Mouse (Mus musculus) G1E (cell line): ENCODE measurements around the gene Ccdc40. TPM values are rescaled to one million over a fixed set of nuclear protein-coding genes. Genes with fewer than 3 reads are reported as not detected.
A peak's percentile ranks its signal among the peaks of the same experiment; 100 is the strongest.
"Not testable (repeated sequence)": the region's sequence is repeated elsewhere in the genome, so short reads cannot be mapped to it uniquely, and the experiment has no call there.

Experiments
- ATAC-seq: 2 replicates; pipeline ENCODE4 v1.8.0; 2016; ENCODE audit warnings: mild to moderate bottlenecking; ENCODE audit not compliant: insufficient number of reproducible peaks, poor library complexity, low FRiP score, severe bottlenecking; ENCODE audit errors: extremely low read depth
- DNase-seq: peaks from one replicate; pipeline ENCODE4 v3.0.0; 2012; ENCODE audit warnings: low spot score
- H3K27me3 ChIP-seq: 2 replicates; pipeline ENCODE4 v1.6.1; 2012; ENCODE audit warnings: mild to moderate bottlenecking, low read length, inconsistent platforms; ENCODE audit not compliant: insufficient read depth
- H3K36me3 ChIP-seq: replicated peaks from 2 replicates; pipeline ENCODE3; 2012; ENCODE audit warnings: mild to moderate bottlenecking, inconsistent platforms
- H3K4me1 ChIP-seq: 2 replicates; pipeline ENCODE4 v1.6.1; 2012; ENCODE audit warnings: low read depth, low read length, inconsistent platforms, mixed read lengths; ENCODE audit not compliant: insufficient read depth
- H3K4me3 ChIP-seq: 2 replicates; pipeline ENCODE4 v1.5.1; 2012; ENCODE audit warnings: low read depth, mild to moderate bottlenecking, inconsistent platforms, low read length, moderate library complexity, mixed read lengths
- H3K9me3 ChIP-seq: replicated peaks from 2 replicates; pipeline ENCODE4 v1.6.1; 2012; ENCODE audit warnings: inconsistent platforms
- CTCF ChIP-seq: IDR thresholded peaks from 2 replicates; pipeline ENCODE4 v1.5.1; 2012; ENCODE audit warnings: low read depth, low read length, inconsistent platforms, mixed read lengths
- GATA1 ChIP-seq: IDR thresholded peaks from 2 replicates; pipeline ENCODE4 v1.6.1; 2012; ENCODE audit warnings: borderline replicate concordance, low read length, inconsistent platforms, mixed read lengths
- GATA2 ChIP-seq: IDR thresholded peaks from 2 replicates; pipeline ENCODE4 v1.6.1; 2012; ENCODE audit warnings: low read depth, low read length, inconsistent platforms, borderline replicate concordance
- POLR2AphosphoS5 ChIP-seq: IDR thresholded peaks from 2 replicates; pipeline ENCODE4 v1.6.1; 2012; ENCODE audit warnings: low read depth, low read length, inconsistent platforms; ENCODE audit not compliant: insufficient replicate concordance
- TAL1 ChIP-seq: conservative IDR thresholded peaks from 2 replicates; pipeline ENCODE4 v1.6.1; 2012; ENCODE audit warnings: low read depth, low read length, inconsistent platforms, mixed read lengths
- polyA plus RNA-seq: library from polyadenylated mRNA; stranded (reverse); fragments of >175 nt; gene quantifications from 2 replicates; pipeline ENCODE4 v1.2.3, GENCODE M21; 2012
- total RNA-seq, 2 experiments: library from RNA; stranded (forward) in 1 of 2; stranded (reverse) in 1 of 2; fragments of 200-1000 nt in 1 of 2; fragments of >200 nt in 1 of 2; fragmentation: Nextera tagmentation in 1 of 2; gene quantifications; 2 replicates each; pipeline ENCODE4 v1.2.3; 2014 to 2017

Ccdc40 gene
- total and polyA plus RNA-seq, 3 experiments = 0.05 TPM; not detected in 2

DNA sequence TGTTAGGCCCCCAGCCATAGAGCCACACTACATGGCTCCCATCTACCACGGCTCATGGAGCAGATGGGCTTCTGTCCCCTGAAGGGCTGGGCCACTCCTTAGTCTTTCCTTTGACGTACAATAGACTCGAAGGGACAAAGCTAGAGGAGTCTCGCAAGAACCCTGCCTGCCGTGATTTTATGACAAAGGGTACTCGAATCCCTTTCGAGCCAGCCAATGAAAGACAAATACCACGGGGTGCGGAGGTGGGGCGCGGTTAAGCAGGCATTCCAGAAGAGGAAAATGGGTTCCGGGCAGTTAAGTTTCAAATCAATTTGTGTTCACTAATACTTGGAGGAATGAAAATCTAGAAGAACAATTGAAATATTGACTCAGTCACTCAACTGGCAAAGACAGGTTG is 11.1 kb downstream of the Ccdc40 start:
- H3K4me1 ChIP-seq = no peaks in the 10 kb centered on the region
- H3K4me3 ChIP-seq = no peak overlapping the region
- no peaks in the 10 kb centered on the region; the same call in 1 of the 2 replicates for H3K27me3 ChIP-seq
- TF ChIP-seq GATA2 = no peak
- TF ChIP-seq CTCF = no peak
- no peak for TF ChIP-seq POLR2AphosphoS5
- TF ChIP-seq GATA1 = no peak
- ATAC-seq (no peak), DNase-seq (no peak)
- H3K36me3 ChIP-seq = no peaks in the 10 kb centered on the region
- peaks cover 58% of the 10 kb centered on the region for H3K9me3 ChIP-seq

DNA sequence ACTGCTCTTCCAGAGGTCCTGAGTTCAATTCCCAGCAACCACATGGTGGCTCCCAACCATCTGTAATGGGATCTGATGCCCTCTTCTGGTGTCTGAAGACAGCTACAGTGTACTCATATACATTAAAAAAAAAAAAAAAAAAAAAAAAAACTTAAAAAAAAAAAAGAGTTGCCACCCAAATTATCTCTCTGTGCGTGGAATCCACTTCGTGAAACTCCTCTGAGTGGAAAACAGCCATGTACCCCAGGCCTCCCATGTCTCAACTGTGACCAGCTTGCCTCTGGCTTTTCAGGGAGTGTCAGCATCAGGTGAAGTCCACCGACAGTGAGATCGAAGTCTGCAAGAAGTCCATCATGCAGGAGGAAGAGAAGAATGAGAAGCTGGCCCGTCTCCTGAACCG is 17.2 kb downstream of the Ccdc40 start:
- H3K27me3 ChIP-seq, H3K4me3 ChIP-seq, DNase-seq, H3K4me1 ChIP-seq, H3K36me3 ChIP-seq, ATAC-seq: not testable (repeated sequence)
- peaks cover 14% of the 10 kb centered on the region for H3K9me3 ChIP-seq

DNA sequence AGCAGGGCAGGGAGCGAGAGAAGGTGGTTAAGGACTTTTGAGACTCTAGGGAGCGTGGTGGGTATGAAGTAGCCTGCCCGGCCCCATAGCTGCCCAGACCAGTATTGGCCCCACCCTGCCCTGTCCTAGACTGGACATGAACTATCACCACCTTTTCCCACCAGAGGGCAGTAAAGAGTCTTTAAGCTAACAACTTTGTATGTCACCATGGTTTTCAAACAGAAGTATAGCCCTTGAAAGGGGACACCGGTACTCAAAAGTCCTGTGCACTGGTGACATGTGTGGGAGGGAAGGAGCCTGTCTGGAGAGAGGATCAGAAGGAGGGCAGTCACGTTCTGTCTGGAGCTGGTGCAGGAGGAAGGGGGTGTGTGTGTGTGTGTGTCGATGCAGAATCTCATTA is 20.6 kb downstream of the Ccdc40 start:
- no peaks in the 10 kb centered on the region for H3K9me3 ChIP-seq
- DNase-seq = no peak
- H3K27me3 ChIP-seq = peaks cover 8% of the 10 kb centered on the region; the same call in 1 of the 2 replicates
- peaks cover 4% of the 10 kb centered on the region; the same call in 1 of the 2 replicates for H3K4me1 ChIP-seq
- H3K4me3 ChIP-seq = no peak overlapping the region
- TF ChIP-seq CTCF (0 out of 2 replicates have a peak, but pooled peaks have one; percentile 30), POLR2AphosphoS5 (no peak)
- ATAC-seq = no peak
- H3K36me3 ChIP-seq = no peaks in the 10 kb centered on the region

DNA sequence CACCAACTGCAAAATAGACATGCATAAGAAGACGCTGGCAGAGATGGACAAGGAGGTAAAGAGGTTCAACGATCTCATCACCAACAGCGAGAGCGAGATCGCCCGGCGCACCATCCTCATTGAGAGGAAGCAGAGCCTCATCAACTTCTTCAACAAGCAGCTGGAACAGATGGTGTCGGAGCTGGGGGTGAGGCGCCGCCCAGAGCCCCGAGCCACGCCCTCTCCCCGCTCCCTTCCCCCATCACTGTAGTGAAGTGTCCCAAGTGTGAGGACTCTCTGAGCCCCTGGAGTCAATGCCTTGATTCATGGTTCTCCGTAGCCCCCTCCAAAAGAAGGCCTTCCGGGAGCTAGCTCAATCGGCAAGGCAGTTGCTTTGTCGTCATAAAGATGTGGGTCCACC is 22.6 kb downstream of the Ccdc40 start:
- DNase-seq (no peak), ATAC-seq (no peak)
- no peaks in the 10 kb centered on the region for H3K9me3 ChIP-seq
- no peak overlapping the region for H3K4me3 ChIP-seq
- peaks cover 4% of the 10 kb centered on the region; the same call in 1 of the 2 replicates for H3K4me1 ChIP-seq
- H3K27me3 ChIP-seq = peaks cover 11% of the 10 kb centered on the region; the same call in 1 of the 2 replicates
- TF ChIP-seq POLR2AphosphoS5 = no peak
- no peak for TF ChIP-seq GATA2
- no peak for TF ChIP-seq TAL1
- no peak for TF ChIP-seq GATA1
- no peak for TF ChIP-seq CTCF
- no peaks in the 10 kb centered on the region for H3K36me3 ChIP-seq

DNA sequence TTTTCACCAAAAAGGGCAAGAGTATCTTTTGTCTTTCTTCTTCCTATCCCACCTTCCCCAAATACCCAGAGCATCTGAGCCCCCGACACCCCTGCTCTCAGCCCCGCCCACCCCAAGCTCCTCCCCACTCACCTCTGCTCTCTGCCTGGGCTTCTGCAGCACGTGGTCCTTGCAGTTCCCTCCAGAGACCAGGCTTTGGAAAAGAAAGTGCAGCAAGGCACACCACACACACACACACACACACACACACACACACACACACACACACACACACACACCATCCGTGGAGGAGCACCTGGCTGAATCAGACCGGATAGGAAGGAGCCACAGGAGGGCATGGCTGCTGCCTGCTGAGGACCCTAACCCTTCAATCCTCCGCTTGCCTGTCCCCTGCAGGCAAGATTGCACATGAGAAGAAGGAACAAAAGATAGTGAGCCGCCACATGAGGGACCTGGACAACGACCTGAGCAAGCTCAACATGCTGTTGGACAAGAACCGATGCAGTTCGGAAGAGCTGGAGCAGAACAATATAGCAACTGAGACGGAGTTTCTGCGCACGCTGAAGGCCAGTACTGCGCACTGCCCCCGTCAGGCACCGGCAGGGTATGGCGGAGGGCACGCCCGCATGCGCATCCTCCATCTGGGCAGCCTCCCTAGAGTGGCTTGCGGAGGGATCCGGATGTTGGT is 24.6 kb downstream of the Ccdc40 start:
- no peaks in the 10 kb centered on the region for H3K9me3 ChIP-seq
- no peak for DNase-seq
- peaks cover 14% of the 10 kb centered on the region; the same call in 1 of the 2 replicates for H3K27me3 ChIP-seq
- no peak for ATAC-seq
- no peak overlapping the region for H3K4me3 ChIP-seq
- no peak for TF ChIP-seq GATA2
- no peak for TF ChIP-seq CTCF
- no peak for TF ChIP-seq TAL1
- no peak for TF ChIP-seq GATA1
- TF ChIP-seq POLR2AphosphoS5 = no peak
- H3K4me1 ChIP-seq = peaks cover 4% of the 10 kb centered on the region; the same call in 1 of the 2 replicates
- H3K36me3 ChIP-seq = no peaks in the 10 kb centered on the region

DNA sequence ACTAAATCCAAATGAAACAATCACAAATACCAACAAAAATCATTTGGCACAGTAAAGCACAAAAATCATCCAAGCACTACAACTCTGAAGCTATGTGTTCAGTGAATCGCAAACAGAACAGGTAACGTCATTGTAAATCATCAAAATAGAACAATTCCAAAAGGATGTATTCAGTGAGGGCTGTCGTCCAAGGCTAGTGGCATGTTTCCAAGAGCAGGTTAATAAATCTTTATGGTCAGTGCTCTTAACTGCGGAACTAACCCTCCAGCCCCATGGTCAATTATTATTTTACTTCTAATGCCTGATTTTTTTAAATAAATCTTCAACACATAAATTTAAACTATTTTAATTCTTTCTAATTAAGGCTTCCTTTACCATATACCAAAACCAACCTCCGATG is 28.2 kb downstream of the Ccdc40 start:
- not testable (repeated sequence) for H3K4me3 ChIP-seq, DNase-seq, ATAC-seq, H3K9me3 ChIP-seq, H3K4me1 ChIP-seq, H3K36me3 ChIP-seq
- H3K27me3 ChIP-seq = peaks cover 34% of the 10 kb centered on the region

DNA sequence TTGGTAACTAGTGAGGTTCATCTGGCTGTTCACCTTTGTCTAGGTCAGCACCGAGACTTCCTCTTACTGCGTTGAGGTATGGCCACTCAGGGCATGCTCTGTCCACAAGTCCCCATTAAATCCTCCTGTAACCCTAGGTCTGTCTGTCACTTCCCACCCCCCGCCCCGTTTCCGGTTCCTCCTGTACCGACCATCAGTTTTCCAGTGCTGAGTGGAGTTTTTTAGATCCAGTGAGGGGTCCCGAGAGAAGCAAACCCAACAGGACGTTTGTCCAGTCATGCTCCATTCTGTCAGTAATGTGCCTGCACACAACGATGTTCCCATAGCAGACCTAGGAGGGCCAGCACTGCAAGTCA is 29.8 kb downstream of the Ccdc40 start:
- Histone ChIP-seq H3K9me3 (no peaks in the 10 kb centered on the region), H3K4me3 (no peak overlapping the region), H3K36me3 (no peaks in the 10 kb centered on the region), H3K27me3 (peaks cover 33% of the 10 kb centered on the region), H3K4me1 (no peaks in the 10 kb centered on the region; the same call in 1 of the 2 replicates)
- DNase-seq (no peak), ATAC-seq (no peak)
- TF ChIP-seq CTCF (no peak), TAL1 (no peak), GATA1 (no peak), GATA2 (no peak), POLR2AphosphoS5 (no peak)
